Comparison of ENCODE assay signal across 30 mouse cellular contexts in genomic region chr9:51093697-51094096, GRCm38 (mm10). TPM values are rescaled to one million over a fixed set of nuclear protein-coding genes. Genes with fewer than 3 reads are reported as not detected.
"Had no signal": no experiment of that assay in that cellular context is flagged by ENCODE, and none has a peak within 500 bp of the region (broad histone marks: within the 10 kb centered on the region; RNA-seq: fewer than 3 reads in every experiment).

No protein-coding gene starts in this region.

- H3K27me3 ChIP-seq: intestine, embryonic 15.5 days; limb, embryonic 13.5 days; midbrain, embryonic 13.5 days; stomach, embryonic 15.5 days had no signal

- H3K4me1 ChIP-seq: intestine, embryonic 15.5 days; limb, embryonic 10.5 days; limb, embryonic 13.5 days; midbrain, embryonic 10.5 days; midbrain, embryonic 13.5 days; stomach, embryonic 15.5 days had no signal

- H3K9me3 ChIP-seq: intestine, embryonic 15.5 days; limb, embryonic 10.5 days; limb, embryonic 13.5 days; midbrain, embryonic 10.5 days; midbrain, embryonic 13.5 days; stomach, embryonic 15.5 days had no signal

- DNase-seq: kidney, adult 11 months; kidney, adult 9 months; kidney, postnatal 25 days; layer of hippocampus, adult 9-11 months; lung, adult 2 months; lung, postnatal 14 days; lung, postnatal 4 days; right cerebral cortex, adult 18-20 months; right cerebral cortex, postnatal 14 days; right cerebral cortex, postnatal 4 days; thymus, adult 18-20 months; thymus, postnatal 36 days had no signal

- H3K4me2 ChIP-seq: intestine, embryonic 15.5 days; limb, embryonic 13.5 days; midbrain, embryonic 13.5 days; stomach, embryonic 15.5 days had no signal

- H3K36me3 ChIP-seq: intestine, embryonic 15.5 days; limb, embryonic 10.5 days; limb, embryonic 13.5 days; midbrain, embryonic 10.5 days; midbrain, embryonic 13.5 days; stomach, embryonic 15.5 days had no signal

- H3K9ac ChIP-seq: intestine, embryonic 15.5 days; limb, embryonic 13.5 days; midbrain, embryonic 13.5 days; stomach, embryonic 15.5 days had no signal

- H3K27ac ChIP-seq: intestine, embryonic 15.5 days; kidney, postnatal 0 days; layer of hippocampus, adult 2 months; limb, embryonic 10.5 days; limb, embryonic 13.5 days; midbrain, embryonic 10.5 days; midbrain, embryonic 13.5 days; stomach, embryonic 15.5 days had no signal

- H3K4me3 ChIP-seq: intestine, embryonic 15.5 days; layer of hippocampus, adult 2 months; limb, embryonic 10.5 days; limb, embryonic 13.5 days; midbrain, embryonic 10.5 days; midbrain, embryonic 13.5 days; stomach, embryonic 15.5 days had no signal

- ATAC-seq: intestine, embryonic 15.5 days; midbrain, embryonic 13.5 days; midbrain, embryonic 16.5 days had no signal

RNA-seq across cellular contexts. Expression of gene 4833427G06Rik, which starts 8.2 kb away (rescaled TPM):
- total RNA-seq: layer of hippocampus, adult 2 months; layer of hippocampus, postnatal 25 days; left cerebral cortex, adult 18-20 months; left cerebral cortex, postnatal 25 days; liver, adult 2 months; megakaryocyte, adult 5-6 weeks had no signal
- polyA plus RNA-seq: intestine, embryonic 15.5 days; kidney, postnatal 0 days; large intestine, adult 2 months; limb, embryonic 13.5 days; liver, adult 2 months; midbrain, embryonic 10.5 days; neural tube, embryonic 11.5 days; stomach, embryonic 15.5 days; urinary bladder, adult 2 months had no signal

RNA-seq across cellular contexts. Expression of gene Btg4, which starts 33.0 kb away (rescaled TPM):
- total RNA-seq: layer of hippocampus, adult 2 months; layer of hippocampus, postnatal 25 days; left cerebral cortex, adult 18-20 months; left cerebral cortex, postnatal 25 days; liver, adult 2 months; megakaryocyte, adult 5-6 weeks had no signal
- polyA plus RNA-seq: intestine, embryonic 15.5 days; kidney, postnatal 0 days; large intestine, adult 2 months; limb, embryonic 10.5 days; limb, embryonic 13.5 days; liver, adult 2 months; midbrain, embryonic 10.5 days; midbrain, embryonic 13.5 days; midbrain, embryonic 16.5 days; neural tube, embryonic 11.5 days; neural tube, embryonic 14.5 days; stomach, embryonic 15.5 days; urinary bladder, adult 2 months had no signal
